Mouse (Mus musculus) layer of hippocampus, adult 8-10 months (tissue): Measurements from ENCODE around the gene Dnase1l3. TPM values are rescaled to one million over a fixed set of nuclear protein-coding genes. Genes with fewer than 3 reads are reported as not detected.
A peak's percentile ranks its signal among the peaks of the same experiment; 100 is the strongest.

Experiments used
- DNase-seq, 2 experiments: peaks; one replicate each; pipeline ENCODE4 v3.0.0; 2022; ENCODE audit warnings: low spot score in 2 of 2
- total RNA-seq, 4 experiments: library from RNA; stranded (reverse); gene quantifications; 2 replicates each; pipeline ENCODE4 v1.2.4; 2022

Gene Dnase1l3
- total RNA-seq: not detected

DNA sequence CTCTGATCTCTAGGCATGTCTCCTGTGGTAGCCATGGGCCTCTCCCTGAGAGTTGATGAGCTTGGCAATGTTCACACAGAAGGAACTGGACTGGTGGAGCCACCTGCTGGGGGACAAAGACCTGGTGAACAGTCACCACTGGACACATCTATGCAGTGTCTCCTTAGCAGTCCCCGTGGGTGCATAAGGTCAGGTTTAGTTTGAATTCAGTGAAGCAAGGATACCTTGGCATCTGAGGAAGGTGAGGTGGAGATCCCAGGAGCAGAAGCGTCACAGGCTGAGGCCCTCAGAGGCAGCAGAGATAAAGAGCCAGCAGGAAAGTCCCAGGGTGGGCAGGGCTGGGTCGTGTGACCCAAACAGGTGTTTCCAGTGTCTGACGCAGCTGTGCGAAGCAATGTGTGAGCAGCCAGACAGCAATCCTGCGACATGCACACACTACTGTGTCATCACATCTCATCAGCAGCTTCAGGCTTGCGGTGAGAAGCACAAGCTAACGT lies at the start of gene Dnase1l3:
Dnase1l3 (minus strand) TSS at position 303 of the 497 bp plus-strand sequence.
- no peak for DNase-seq

- DNase-seq: no peak
Observed at GRCm38 (mm10) chr14:8042577-8042976, 48.2 kb upstream of the Dnase1l3 start.

GRCm38 (mm10) chr14:8042120-8042519 lies 47.7 kb upstream of the Dnase1l3 start:
- no peak for DNase-seq

DNA sequence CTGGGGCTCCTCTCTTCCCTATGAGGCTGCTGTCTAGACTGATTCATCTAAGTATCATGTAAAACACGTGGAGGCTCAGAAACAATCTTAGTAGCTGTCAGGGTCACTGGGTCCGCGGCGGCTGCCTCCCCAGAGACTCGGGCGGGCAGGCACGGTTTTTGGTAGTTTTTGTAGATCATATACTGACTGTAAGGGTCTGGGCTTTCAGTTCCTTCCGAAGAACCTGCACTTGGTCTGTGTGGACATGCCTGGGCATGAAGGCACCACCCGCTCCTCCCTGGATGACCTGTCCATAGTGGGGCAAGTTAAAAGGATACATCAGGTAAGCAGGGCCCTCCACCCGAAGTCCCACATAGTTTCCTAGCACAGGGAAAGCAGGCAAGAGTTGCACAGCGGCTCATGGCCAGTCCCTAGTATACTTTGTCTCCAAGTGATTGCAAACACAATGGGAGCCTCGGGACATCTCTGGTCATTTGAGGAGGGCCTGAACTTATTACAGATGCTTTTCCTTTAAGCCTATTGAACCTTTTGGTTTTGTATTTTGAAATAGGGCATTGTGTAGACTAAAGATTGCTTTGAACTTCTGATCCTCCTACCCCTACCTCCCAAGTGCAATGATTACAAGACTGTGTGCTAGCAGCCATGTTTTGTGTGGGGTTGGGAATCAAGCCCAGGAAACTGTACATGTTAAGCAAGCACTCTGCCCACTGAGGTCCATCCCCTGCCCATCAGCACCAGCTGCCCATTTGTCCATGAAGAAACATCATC lies 46.7 kb upstream of the Dnase1l3 start:
- DNase-seq: no peak

DNA sequence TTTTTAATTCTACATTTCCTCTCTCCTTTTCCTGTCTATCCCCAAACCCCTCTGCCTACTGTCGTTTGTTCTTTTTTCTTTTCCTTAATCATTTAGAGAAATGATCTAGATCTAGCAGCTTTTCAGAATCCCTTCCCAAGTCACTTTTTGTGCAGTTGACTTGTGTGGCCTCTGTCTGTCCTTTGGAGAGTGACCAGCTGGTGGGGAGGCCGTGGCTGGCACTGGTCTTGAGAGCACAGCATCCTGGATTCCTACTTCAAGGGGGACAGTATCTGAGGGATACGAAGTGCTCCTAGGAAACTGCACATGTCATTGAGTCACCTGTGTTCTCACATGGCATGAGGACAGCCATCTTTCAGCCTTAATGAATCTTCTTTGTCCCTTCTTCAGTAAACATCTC lies 45.8 kb upstream of the Dnase1l3 start:
- no peak for DNase-seq

- peak; percentile 70 to 79 for DNase-seq
Observed at GRCm38 (mm10) chr14:8038791-8039448, 44.5 kb upstream of the Dnase1l3 start.

- DNase-seq: no peak
Observed at GRCm38 (mm10) chr14:8038150-8038549, 43.8 kb upstream of the Dnase1l3 start.

GRCm38 (mm10) chr14:8036406-8036805 lies 42.0 kb upstream of the Dnase1l3 start:
- DNase-seq: no peak

- DNase-seq: no peak
Observed at GRCm38 (mm10) chr14:8035951-8036350, 41.6 kb upstream of the Dnase1l3 start.

- DNase-seq: no peak
Observed at GRCm38 (mm10) chr14:8034561-8034960, 40.2 kb upstream of the Dnase1l3 start.

DNA sequence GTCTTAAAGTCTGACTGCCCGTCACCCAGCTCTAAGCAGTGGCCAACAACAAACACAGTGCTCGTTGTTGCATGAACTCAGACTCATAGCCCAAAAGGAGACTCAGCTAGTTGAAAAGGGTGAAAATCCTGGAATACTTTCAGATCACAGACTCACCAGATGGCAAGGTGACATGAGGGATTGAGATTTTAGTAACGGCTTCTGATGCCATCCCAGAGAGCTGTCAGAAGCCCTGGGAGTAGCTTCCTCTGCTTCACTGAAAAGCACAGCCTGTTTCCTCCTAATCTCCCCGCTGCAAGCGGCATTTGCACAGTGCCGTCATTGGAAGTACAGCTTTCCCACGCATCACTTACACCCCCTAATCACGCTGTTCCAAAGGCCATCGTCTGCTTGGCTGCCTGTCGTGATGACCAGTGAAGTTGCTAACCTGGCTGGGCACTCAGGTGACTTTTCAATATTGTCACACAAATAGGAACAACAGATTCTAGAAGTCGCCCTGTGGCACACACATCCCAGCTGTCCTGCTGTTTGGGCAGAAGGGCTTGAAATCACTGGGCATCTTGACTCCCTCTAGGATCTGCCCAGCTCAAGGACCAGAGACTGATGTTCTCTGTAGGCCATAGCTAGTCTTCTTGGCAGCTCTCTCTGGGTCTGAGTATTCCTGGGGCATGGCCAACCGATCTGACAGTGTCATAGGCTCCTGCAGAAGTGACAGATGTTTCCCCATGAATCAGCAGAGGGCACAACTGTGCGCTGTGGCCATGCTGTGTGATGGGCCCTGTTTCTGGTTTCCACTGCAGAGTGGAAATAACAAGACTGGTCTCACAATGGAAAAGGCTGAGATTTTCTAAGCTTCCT lies 37.9 kb upstream of the Dnase1l3 start:
- DNase-seq: peak in 1 of 2 experiments; percentile 53

DNA sequence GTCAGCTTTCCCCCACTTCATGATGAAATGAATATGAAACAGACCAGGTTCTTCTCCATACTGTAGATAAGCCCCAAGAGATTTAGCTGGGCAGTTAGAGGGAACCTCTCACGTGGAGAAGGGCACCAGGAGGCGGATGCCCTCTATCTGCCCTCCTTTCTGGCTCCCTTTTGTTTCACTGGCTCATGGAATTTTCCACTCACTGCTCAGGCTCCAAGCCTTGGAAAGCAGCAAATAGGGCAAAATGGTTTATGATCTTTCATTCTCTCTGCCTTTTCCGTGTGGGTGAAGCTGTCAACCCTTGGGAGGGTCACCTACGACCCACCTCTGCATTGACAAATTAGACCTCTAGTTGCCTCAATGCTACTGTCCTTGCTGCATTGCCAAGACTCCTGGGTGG lies 36.2 kb upstream of the Dnase1l3 start:
- no peak for DNase-seq

- no peak for DNase-seq
Observed at GRCm38 (mm10) chr14:8029752-8030151, 35.4 kb upstream of the Dnase1l3 start.

DNA sequence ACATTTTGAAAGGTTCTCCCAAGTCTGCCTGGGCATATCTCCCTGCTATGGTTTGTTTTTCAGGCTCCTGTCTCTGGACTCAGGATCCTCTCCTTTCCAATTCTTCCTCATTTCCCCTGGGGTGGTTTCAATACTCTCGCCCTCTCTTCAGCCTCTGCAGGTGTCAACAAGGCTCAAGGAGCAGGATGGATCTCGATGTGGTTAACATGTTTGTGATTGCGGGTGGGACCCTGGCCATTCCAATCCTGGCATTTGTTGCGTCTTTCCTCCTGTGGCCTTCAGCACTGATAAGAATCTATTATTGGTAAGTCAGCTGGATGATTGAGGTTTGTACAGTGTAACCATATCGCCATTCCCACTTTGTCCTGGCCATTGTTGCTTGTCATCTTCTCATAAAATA lies 33.7 kb upstream of the Dnase1l3 start:
- DNase-seq: no peak

DNA sequence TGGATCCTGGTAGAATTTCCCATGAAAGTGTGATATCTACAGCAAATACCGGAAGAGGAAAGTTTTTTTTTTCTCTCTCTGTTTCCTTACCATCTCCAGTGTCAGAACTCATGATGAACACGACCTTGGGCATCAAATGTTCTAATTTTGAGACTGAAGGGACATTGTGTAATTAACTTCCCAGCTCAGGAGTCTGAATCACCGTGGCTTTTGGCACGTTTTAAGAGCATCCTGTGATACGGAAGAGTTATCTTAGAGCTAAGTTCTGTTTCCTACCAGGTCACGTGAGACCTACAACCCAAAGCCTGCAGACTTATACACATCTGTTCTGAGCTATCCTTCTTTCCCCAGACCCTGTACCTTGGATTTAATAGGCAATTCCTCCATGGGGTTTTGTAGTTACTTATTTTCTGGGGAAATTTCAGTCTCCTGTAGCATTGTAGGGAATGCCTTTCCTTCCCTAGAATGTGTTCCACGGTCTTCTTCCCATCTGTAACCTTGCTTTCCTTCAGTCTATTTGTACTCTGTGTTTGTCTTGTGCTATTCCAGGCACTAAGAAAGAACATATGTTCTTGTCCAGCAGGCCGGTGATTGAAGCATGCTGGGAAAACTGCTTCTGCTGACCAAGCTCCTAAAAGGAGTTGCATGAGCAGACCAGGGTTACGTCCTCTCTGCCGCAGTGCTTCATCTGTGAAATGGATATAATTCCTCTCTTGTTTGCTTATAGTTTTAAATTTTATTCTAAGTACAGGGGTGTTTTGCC lies 32.6 kb upstream of the Dnase1l3 start:
- no peak for DNase-seq

DNA sequence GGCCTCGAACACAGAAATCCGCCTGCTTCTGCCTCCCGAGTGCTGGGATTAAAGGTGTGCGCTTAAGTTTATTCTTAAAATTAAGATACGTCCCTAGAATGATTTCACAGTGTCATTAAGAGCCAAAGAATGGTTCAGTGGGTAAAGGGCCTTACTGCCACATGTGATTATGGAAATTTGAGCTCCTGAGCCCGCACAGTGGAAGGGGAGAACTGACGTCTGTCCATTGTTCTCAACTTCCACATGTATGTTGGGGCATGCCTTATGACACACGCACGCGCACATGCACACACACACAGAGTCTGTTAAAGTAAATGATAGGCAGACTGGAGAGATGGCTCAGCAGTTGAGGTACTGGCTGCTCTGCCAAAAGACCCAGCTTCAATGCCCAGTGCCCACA lies 30.6 kb upstream of the Dnase1l3 start:
- no peak for DNase-seq

DNA sequence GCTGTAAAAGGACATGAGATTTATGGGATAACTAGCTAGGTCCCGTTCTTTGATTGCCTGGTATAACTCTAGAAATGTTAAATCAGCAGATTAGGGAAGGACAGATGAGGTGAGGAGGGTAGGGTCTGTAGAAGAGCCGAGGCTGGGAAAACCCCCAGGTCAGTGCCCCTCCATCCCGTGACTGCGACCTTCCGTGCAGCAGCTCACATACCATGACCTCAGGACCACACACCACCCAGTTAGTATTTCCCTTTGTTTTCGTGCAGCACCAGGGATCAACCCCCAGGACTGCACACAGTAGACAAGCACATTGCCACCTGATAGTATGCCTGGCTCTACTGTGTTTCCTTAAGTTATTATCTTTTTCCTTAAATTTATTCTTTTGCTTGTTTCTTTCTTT lies 30.1 kb upstream of the Dnase1l3 start:
- no peak for DNase-seq

- no peak for DNase-seq
Observed at GRCm38 (mm10) chr14:8020546-8020945, 26.2 kb upstream of the Dnase1l3 start.

- DNase-seq: no peak
Observed at GRCm38 (mm10) chr14:8020011-8020410, 25.6 kb upstream of the Dnase1l3 start.

DNA sequence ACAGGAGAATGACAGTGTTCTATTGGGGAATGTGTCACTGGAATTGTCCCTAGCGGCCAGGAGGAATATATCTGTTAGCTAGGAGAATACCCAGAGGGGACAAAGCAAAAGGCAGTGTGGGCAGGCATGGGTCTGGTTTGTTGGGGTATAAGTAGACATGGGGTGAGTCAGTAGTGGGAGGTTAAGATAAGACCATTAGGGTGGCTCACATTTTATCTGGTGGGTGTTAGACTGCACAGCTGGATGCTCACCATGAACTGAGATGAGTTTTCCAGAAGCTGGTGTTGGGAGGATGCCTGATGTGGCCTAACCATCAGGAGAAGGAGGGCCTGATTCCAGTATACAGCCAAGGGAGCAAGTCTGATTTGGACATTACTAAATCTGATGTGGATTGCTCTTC lies 22.6 kb upstream of the Dnase1l3 start:
- no peak for DNase-seq

GRCm38 (mm10) chr14:8016276-8016675 lies 21.9 kb upstream of the Dnase1l3 start:
- no peak for DNase-seq
